Mouse (Mus musculus): ENCODE data around the gene Ak1. TPM values are rescaled to one million over a fixed set of nuclear protein-coding genes. Genes with fewer than 3 reads are reported as not detected.

Ak1 gene
- polyA plus RNA-seq, 1 experiment from 2014 or later: 17.8 TPM

DNA sequence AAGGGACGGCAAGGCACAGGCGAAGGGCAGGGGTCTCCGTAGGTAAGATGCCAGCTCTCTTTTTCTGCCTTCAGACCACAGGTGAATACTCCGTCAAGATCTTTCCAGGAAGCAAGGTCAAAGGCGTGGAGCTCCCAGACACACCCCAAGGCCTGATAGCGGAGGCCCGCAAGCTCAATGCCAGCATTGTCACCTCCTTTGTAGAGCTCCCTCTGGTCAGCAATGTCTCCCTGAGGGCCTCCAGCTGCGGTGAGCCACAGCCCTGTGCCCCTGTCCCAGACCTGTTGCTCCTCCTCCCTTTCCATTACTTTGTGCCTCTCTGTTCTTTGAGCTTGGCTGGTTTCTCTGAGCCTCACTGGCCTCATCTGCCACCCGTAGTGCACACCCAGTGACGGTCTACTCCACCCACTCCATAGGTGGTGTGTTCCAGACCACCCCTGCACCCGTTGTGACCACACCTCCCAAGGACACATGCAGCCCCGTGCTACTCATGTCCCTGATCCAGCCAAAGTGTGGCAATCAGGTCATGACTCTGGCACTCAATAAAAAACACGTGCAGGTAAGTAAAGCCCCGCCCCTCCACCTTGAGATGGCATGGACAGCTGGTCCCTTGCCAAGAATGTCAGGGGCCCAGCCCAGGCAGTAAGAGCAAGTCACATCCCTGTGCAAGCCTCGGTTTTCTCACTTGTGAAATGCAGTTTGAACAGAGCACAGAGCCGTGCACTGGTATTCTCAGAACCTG, 51.8 kb downstream of the Ak1 start:
- DNase-seq (ENCODE audit: extremely low spot score, low spot score): no peak
- Histone ChIP-seq H3K36me3 (replicated peaks) (peaks cover 4% of the 10 kb centered on the region), H3K4me1 (0 out of 2 replicates have a peak, but pooled peaks cover 3% of the 10 kb centered on the region), H3K27me3 (ENCODE audit: poor library complexity, severe bottlenecking) (no peaks in the 10 kb centered on the region), H3K27ac (no peak overlapping the region), H3K9me3 (no peaks in the 10 kb centered on the region), H3K4me3 (no peak overlapping the region)
- 85% methylated on average over 16 of the region's 16 CpGs for WGBS

GRCm38 (mm10) chr2:32676821-32677220, 55.3 kb downstream of the Ak1 start:
- no peak for DNase-seq (ENCODE audit: extremely low spot score, low spot score)
- H3K27me3 ChIP-seq (ENCODE audit: poor library complexity, severe bottlenecking): no peaks in the 10 kb centered on the region
- H3K9me3 ChIP-seq: no peaks in the 10 kb centered on the region
- H3K27ac ChIP-seq: no peak overlapping the region
- WGBS: 88% methylated on average over 3 of the region's 3 CpGs
- no peak overlapping the region for H3K4me3 ChIP-seq
- H3K4me1 ChIP-seq: peaks cover 14% of the 10 kb centered on the region; the same call in 1 of the 2 replicates
- H3K36me3 ChIP-seq (replicated peaks): peaks cover 11% of the 10 kb centered on the region

- peaks cover 19% of the 10 kb centered on the region for H3K36me3 ChIP-seq (replicated peaks)
- no peak overlapping the region for H3K4me3 ChIP-seq
- peaks cover 16% of the 10 kb centered on the region; the same call in 1 of the 2 replicates for H3K4me1 ChIP-seq
- no peaks in the 10 kb centered on the region for H3K9me3 ChIP-seq
- 96% methylated on average over 7 of the region's 7 CpGs for WGBS
- no peak overlapping the region for H3K27ac ChIP-seq
- no peaks in the 10 kb centered on the region for H3K27me3 ChIP-seq (ENCODE audit: poor library complexity, severe bottlenecking)
- DNase-seq (ENCODE audit: extremely low spot score, low spot score): no peak
These were observed 56.1 kb downstream of the Ak1 start for GRCm38 (mm10) chr2:32677683-32678082.

GRCm38 (mm10) chr2:32680051-32680451, 58.5 kb downstream of the Ak1 start:
- Histone ChIP-seq H3K27me3 (ENCODE audit: poor library complexity, severe bottlenecking) (no peaks in the 10 kb centered on the region), H3K27ac (peak overlapping the region; percentile 6; the same call in 1 of the 2 replicates), H3K4me1 (peaks cover 12% of the 10 kb centered on the region; the same call in 1 of the 2 replicates), H3K4me3 (no peak overlapping the region), H3K36me3 (replicated peaks) (peaks cover 42% of the 10 kb centered on the region), H3K9me3 (no peaks in the 10 kb centered on the region)
- 69% methylated on average over 7 of the region's 7 CpGs for WGBS
- DNase-seq (ENCODE audit: extremely low spot score, low spot score): no peak

GRCm38 (mm10) chr2:32680961-32681650, 59.5 kb downstream of the Ak1 start:
- H3K27me3 ChIP-seq (ENCODE audit: poor library complexity, severe bottlenecking): no peaks in the 10 kb centered on the region
- 90% methylated on average over 19 of the region's 19 CpGs for WGBS
- H3K27ac ChIP-seq: peak overlapping the region; percentile 32
- H3K4me1 ChIP-seq: peaks cover 12% of the 10 kb centered on the region; the same call in 1 of the 2 replicates
- no peak for DNase-seq (ENCODE audit: extremely low spot score, low spot score)
- H3K36me3 ChIP-seq (replicated peaks): peaks cover 53% of the 10 kb centered on the region
- H3K9me3 ChIP-seq: no peaks in the 10 kb centered on the region
- no peak overlapping the region for H3K4me3 ChIP-seq

DNA sequence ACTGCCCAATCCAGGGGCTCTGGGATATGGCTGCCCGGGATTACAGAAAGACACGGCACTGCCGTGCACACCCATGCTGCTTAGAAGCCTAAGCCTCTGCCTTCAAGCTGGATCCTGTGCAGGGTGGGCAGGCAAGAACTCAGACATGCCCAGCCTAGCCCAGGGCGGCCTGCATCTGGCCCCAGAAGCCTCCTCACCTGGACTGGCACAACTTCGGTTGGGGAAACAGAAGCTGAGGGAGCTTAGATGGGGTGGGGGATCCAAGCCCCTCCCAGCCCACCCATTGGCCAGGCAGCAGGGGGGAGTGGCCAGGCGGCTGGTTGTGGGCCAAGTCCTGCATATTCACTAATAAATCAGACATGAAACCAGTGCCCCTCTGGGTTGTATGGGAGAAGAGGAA, 60.2 kb downstream of the Ak1 start:
- Histone ChIP-seq H3K36me3 (replicated peaks) (peaks cover 59% of the 10 kb centered on the region), H3K27me3 (ENCODE audit: poor library complexity, severe bottlenecking) (no peaks in the 10 kb centered on the region), H3K4me3 (no peak overlapping the region), H3K9me3 (no peaks in the 10 kb centered on the region), H3K27ac (peak overlapping the region; percentile 32), H3K4me1 (peaks cover 12% of the 10 kb centered on the region; the same call in 1 of the 2 replicates)
- no peak for DNase-seq (ENCODE audit: extremely low spot score, low spot score)
- WGBS: 70% methylated on average over 6 of the region's 6 CpGs

DNA sequence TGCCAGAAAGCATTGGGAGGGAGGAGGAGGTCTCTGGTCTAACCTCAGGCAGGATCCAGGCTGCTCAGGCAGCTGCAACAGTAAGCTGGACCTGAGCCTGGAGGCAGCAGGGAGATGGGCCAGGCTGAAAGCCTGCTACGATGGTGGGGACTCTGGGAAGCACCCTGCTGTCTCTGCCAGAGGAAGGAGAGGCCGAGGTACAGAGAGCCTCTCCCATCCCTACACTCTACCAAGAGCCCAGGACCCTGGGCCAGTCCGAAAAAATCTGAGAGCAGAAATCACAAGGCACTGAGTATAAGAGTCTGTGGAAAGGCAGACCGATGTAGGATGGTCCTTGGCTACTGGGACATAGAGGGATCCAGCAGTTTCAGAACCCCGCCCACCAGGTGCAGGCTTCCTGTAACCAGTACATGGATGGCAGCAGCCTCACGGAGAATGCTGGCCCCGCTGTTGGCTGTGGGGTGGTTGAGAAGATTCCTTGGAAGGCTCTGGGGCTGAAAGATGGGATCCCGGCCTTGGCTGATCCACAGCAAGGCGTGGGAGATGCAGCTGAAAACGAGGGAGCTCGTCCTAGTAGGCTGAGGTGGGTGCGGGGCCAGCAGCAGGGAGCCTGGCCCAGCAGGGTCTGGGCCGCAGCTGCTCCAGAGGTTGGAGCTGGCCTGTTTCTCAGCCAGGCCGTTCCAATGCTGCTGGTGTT, 61.3 kb downstream of the Ak1 start:
- Histone ChIP-seq H3K4me1 (peaks cover 12% of the 10 kb centered on the region; the same call in 1 of the 2 replicates), H3K36me3 (replicated peaks) (peaks cover 67% of the 10 kb centered on the region), H3K9me3 (no peaks in the 10 kb centered on the region), H3K4me3 (no peak overlapping the region), H3K27me3 (ENCODE audit: poor library complexity, severe bottlenecking) (no peaks in the 10 kb centered on the region), H3K27ac (no peak overlapping the region)
- DNase-seq (ENCODE audit: extremely low spot score, low spot score): no peak
- 82% methylated on average over 14 of the region's 14 CpGs for WGBS

DNA sequence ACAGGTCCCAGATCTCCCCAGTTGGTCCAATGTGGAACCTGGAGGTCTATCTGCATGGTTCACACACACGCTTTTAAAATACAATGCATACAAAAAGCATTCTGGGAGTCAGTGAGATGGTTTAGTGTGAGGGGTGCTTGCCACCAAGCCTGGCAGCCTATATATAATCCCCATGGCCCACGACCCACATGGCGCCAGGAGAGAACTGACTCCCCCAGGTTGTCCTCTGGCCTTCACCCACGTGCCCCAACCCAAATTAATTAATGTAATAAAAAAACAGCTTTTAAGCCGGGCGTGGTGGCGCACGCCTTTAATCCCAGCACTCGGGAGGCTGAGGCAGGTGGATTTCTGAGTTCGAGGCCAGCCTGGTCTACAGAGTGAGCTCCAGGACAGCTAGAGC, 62.1 kb downstream of the Ak1 start:
- H3K9me3 ChIP-seq: no peaks in the 10 kb centered on the region
- H3K27me3 ChIP-seq (ENCODE audit: poor library complexity, severe bottlenecking): no peaks in the 10 kb centered on the region
- peaks cover 12% of the 10 kb centered on the region; the same call in 1 of the 2 replicates for H3K4me1 ChIP-seq
- H3K27ac ChIP-seq: no peak overlapping the region
- H3K36me3 ChIP-seq (replicated peaks): peaks cover 71% of the 10 kb centered on the region
- no peak overlapping the region for H3K4me3 ChIP-seq
- 94% methylated on average over 10 of the region's 10 CpGs for WGBS
- no peak for DNase-seq (ENCODE audit: extremely low spot score, low spot score)

MicroRNA genes within 50 kb of the gene (microRNA counts, 519-probe panel; counts per million panel counts)
- microRNA mmu-miR-1954: 341 counts per million, percentile 65 among the panel's probes with 10 or more counts

Small RNAs within 50 kb of the gene (microRNA-seq; reads per million reads assigned to microRNA genes)
- not detected for gene Gm47291
- gene Mir1954: not detected

Other genes with a start within 250 kb of the Ak1 start
- gene 1110008P14Rik, start 239.8 kb upstream of the Ak1 start, polyA plus RNA-seq (2016; fragmentation: Nextera tagmentation; extraction: Ambion mirVana): 36.3 and 37.5 TPM in 2 replicates
- not detected in 2 replicates for gene Lcn2, start 233.5 kb upstream of the Ak1 start, polyA plus RNA-seq (2016; fragmentation: Nextera tagmentation; extraction: Ambion mirVana)
- 23.8 and 26.4 TPM in 2 replicates for gene Ptges2, start 225.9 kb upstream of the Ak1 start, polyA plus RNA-seq (2016; fragmentation: Nextera tagmentation; extraction: Ambion mirVana)
- gene Naif1, start 171.3 kb upstream of the Ak1 start, polyA plus RNA-seq (2016; fragmentation: Nextera tagmentation; extraction: Ambion mirVana): 6.6 and 6.7 TPM in 2 replicates
- 25.0 and 26.3 TPM in 2 replicates for gene Slc25a25, start 170.3 kb upstream of the Ak1 start, polyA plus RNA-seq (2016; fragmentation: Nextera tagmentation; extraction: Ambion mirVana)
- 7.3 and 7.8 TPM in 2 replicates for gene Fam102a, start 86.4 kb upstream of the Ak1 start, polyA plus RNA-seq (2016; fragmentation: Nextera tagmentation; extraction: Ambion mirVana)
- gene Dpm2, start 50.9 kb upstream of the Ak1 start, polyA plus RNA-seq (2016; fragmentation: Nextera tagmentation; extraction: Ambion mirVana): 104 and 105 TPM in 2 replicates
- 1.8 TPM in 2 replicates for gene Pip5kl1, start 47.0 kb upstream of the Ak1 start, polyA plus RNA-seq (2016; fragmentation: Nextera tagmentation; extraction: Ambion mirVana)
- 0.19 and 0.30 TPM in 2 replicates for gene 9430097D07Rik, start 46.1 kb upstream of the Ak1 start, polyA plus RNA-seq (2016; fragmentation: Nextera tagmentation; extraction: Ambion mirVana)
- gene St6galnac4, start 34.7 kb upstream of the Ak1 start, polyA plus RNA-seq (2016; fragmentation: Nextera tagmentation; extraction: Ambion mirVana): 15.7 and 17.6 TPM in 2 replicates
- 13.3 and 13.8 TPM in 2 replicates for gene St6galnac6, start 22.0 kb upstream of the Ak1 start, polyA plus RNA-seq (2016; fragmentation: Nextera tagmentation; extraction: Ambion mirVana)
- gene Eng, start 24.8 kb downstream of the Ak1 start, polyA plus RNA-seq (2016; fragmentation: Nextera tagmentation; extraction: Ambion mirVana): 24.5 and 24.7 TPM in 2 replicates
- 27.4 and 29.5 TPM in 2 replicates for gene Fpgs, start 82.4 kb downstream of the Ak1 start, polyA plus RNA-seq (2016; fragmentation: Nextera tagmentation; extraction: Ambion mirVana)
- 135 and 139 TPM in 2 replicates for gene Cdk9, start 91.3 kb downstream of the Ak1 start, polyA plus RNA-seq (2016; fragmentation: Nextera tagmentation; extraction: Ambion mirVana)
- gene Sh2d3c, start 99.3 kb downstream of the Ak1 start, polyA plus RNA-seq (2016; fragmentation: Nextera tagmentation; extraction: Ambion mirVana): 28.6 and 30.2 TPM in 2 replicates
- gene 6330409D20Rik, start 119.3 kb downstream of the Ak1 start, polyA plus RNA-seq (2016; fragmentation: Nextera tagmentation; extraction: Ambion mirVana): 0.69 and 1.2 TPM in 2 replicates
- gene Tor2a, start 135.5 kb downstream of the Ak1 start, polyA plus RNA-seq (2016; fragmentation: Nextera tagmentation; extraction: Ambion mirVana): 54.0 and 54.9 TPM in 2 replicates
- 0.32 and 0.36 TPM in 2 replicates for gene Ttc16, start 153.9 kb downstream of the Ak1 start, polyA plus RNA-seq (2016; fragmentation: Nextera tagmentation; extraction: Ambion mirVana)
- 4.4 and 5.1 TPM in 2 replicates for gene Ptrh1, start 154.0 kb downstream of the Ak1 start, polyA plus RNA-seq (2016; fragmentation: Nextera tagmentation; extraction: Ambion mirVana)
- 1.1 and 1.2 TPM in 2 replicates for gene Cfap157, start 162.7 kb downstream of the Ak1 start, polyA plus RNA-seq (2016; fragmentation: Nextera tagmentation; extraction: Ambion mirVana)
- 18.7 and 20.8 TPM in 2 replicates for gene Stxbp1, start 225.5 kb downstream of the Ak1 start, polyA plus RNA-seq (2016; fragmentation: Nextera tagmentation; extraction: Ambion mirVana)